Mouse (Mus musculus) brain, embryonic 14.5 days (tissue): ENCODE measurements around the gene Slc22a4. TPM values are rescaled to one million over a fixed set of nuclear protein-coding genes. Genes with fewer than 3 reads are reported as not detected.
"Not testable (repeated sequence)": the region's sequence is repeated elsewhere in the genome, so short reads cannot be mapped to it uniquely, and the experiment has no call there.

Source experiments
- DNase-seq: peaks from one replicate; pipeline ENCODE4 v3.0.0-alpha.2; 2011; ENCODE audit warnings: low read depth
- CTCF ChIP-seq: fragments of 200-500 bp; IDR thresholded peaks from 2 replicates; pipeline ENCODE4 v1.5.1; 2012; ENCODE audit warnings: inconsistent platforms, mild to moderate bottlenecking, moderate library complexity, borderline replicate concordance; ENCODE audit not compliant: insufficient read depth, insufficient read length; ENCODE audit errors: extremely low read depth
- POLR2A ChIP-seq: fragments of 200-500 bp; IDR thresholded peaks from 2 replicates; pipeline ENCODE4 v1.6.1; 2012; ENCODE audit warnings: mild to moderate bottlenecking, inconsistent platforms, borderline replicate concordance; ENCODE audit not compliant: poor library complexity, insufficient read depth, insufficient read length, severe bottlenecking; ENCODE audit errors: extremely low read depth
- polyA plus RNA-seq: library from polyadenylated mRNA; depleted of rRNA; stranded (reverse); fragments of >200 nt; gene quantifications from 2 replicates; pipeline ENCODE4 v1.2.3, GENCODE M21; 2012

Gene Slc22a4
- polyA plus RNA-seq, 1 experiment, result 2.2 TPM

DNA sequence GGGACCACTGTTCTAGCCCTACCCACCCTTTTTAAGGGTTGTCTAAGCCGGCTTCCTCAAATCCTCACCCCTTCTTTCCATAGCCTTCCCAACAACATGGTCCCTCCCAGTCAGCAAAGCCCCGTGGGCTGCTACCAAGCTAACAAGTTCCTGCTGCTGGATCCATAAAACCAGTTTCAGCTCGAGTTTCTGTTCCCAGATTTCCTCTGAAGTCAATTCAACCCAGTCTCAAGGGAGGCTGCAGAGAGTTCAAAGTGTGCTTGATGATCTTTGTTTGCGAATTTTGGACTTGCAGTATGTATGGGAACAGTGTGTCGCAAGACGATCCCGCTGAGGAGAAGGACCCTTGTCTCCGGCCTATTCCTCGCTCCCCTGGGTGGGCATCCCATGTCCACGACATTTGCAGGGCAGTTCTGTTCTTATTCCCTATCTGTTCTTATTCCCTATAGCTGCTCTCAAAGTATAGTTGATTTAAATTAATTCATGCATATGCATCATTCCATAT is 19.4 kb downstream of the Slc22a4 start:
- DNase-seq, result no peak
- no peak for TF ChIP-seq CTCF

DNA sequence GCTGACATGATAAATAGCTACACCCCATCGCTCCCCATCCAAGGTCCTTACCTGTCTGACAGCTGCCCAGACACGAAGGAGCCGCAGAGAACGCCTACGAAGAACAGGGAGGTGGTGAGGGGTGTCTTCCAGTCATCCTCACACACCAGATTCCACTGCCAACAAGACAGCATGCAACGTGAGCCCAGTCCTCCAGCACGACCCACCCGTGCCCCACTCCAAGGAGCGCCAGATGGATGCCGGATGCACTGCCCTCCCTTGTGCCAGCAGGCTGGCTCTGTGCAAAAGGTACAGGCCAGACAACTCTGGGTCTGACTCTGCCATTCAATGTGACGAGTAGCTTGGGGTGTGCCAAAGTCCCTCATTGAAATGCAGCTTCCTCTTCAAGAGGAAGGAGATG is 20.2 kb downstream of the Slc22a4 start:
- TF ChIP-seq POLR2A (no peak), CTCF (no peak)
- peak; percentile 7 for DNase-seq

DNA sequence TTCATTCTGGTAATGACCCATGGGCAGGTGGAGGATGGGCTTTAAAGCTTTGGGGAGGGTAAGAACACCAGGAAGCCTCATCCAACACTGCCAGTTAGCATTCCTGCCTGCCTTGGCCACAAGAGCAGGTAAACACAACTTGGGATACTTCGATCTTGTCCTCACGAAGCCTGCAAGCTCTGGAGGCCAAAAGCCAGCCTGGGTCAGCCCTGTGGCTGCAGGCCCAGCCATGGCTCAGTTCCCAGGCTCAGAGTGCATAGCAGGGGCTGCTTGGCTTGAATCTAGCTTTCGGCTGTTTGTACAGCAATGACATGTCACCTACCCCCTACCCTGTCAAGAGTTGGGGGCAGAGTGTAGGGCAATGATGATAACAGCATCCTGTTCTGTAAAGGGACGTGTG is 21.0 kb downstream of the Slc22a4 start:
- TF ChIP-seq CTCF (no peak), POLR2A (no peak)
- DNase-seq, result no peak

DNA sequence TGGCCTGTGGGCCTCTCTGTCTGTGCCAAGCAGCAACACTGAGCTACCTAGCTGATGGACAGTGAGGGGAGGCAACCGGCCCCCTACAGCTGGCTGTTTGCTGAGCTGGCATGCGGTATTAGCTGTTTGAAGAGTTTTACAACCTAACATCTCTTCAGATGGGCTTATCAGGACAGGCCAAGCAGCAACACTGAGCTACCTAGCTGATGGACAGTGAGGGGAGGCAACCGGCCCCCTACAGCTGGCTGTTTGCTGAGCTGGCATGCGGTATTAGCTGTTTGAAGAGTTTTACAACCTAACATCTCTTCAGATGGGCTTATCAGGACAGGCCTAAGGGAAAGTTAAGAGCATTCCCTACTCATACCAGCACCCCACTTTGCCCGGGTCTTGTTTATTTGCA is 21.5 kb downstream of the Slc22a4 start:
- DNase-seq, result not testable (repeated sequence)

DNA sequence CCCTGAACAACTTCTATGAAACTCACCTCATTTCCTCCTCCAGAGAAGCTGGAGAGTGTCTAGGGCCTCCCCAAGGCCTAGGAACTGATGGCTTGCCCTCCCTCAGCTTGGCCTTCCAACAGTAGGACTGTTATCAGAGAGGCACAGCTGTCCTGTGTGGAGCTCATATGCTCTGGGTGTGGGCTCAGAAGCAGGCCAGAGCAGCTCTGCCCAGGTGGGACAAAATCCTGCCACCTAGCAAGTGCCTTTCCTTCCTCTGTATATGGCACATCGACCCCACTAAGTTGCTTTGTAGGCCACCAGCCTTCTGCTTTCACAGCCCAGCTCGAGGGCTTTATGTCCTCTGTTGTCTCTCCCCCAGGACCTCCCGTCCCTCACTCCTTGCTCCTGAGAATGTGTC is 23.2 kb downstream of the Slc22a4 start:
- TF ChIP-seq CTCF, result no peak
- no peak for TF ChIP-seq POLR2A
- no peak for DNase-seq

DNA sequence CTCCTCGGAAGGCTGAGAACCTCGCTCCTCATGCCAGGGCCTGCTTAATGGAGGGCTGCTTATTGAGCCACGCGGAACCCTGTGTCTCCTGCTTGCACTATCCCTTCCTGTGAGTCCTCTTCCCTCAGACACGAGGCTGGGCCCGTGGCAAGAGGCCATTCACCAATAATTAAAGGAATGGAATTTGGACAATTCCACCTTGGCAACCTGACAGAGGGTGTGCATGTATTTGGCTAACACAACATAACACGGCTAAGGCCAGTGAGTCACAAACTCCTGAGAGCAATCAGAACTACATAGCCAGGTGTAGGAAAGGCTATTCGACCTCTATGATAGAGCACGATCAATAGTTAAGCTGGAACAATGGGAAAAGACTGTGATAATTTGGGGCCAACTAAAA is 23.7 kb downstream of the Slc22a4 start:
- no peak for TF ChIP-seq POLR2A
- TF ChIP-seq CTCF, result no peak
- DNase-seq, result peak; percentile 5

DNA sequence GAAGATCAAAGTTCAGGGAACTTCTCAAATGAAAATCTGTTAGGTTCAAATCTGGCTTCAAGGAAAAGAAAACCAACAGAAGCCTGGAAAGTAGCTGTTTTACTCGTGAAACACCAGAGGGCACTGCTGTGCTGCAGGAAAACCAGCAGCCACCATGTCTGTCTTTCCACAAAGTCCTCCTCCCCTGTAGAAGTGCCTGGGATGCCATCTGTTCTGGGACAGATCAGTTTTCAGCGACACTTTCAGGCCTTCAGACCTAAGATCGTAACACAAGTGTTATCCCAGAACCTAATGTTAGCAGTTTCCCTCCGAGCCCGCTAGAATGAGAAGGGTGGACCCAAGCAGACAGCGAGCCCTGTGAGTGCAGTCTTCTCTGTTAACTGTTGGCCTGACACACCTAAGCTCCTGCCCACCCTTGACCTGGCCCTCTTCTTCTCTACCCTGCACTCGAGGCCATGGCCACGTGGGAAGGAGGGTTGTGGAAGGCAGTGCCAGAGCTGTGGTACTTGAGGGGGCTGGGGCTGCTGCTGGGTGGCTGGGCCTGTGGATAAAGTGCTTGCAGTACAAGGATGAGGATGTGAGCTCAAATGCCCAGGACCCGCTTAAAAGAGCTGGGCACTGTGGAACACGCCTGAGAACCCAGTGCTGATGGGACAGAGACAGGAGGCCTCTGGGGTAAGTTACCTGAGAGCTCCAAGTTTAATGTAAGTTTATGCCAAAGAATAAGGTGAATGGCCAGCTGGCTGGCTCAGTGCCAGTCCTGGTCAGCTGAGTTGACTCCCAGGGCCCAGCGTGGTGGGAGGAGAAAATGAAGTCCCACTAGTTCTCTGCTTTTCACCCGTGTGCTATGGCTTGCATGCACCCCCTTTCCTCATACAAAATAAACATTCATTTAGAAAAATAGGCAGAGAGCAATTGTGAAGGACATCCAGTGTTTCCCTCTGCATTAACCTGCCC is 24.9 kb downstream of the Slc22a4 start:
- peak; percentile 85 for TF ChIP-seq CTCF
- peak; percentile 91 for DNase-seq

DNA sequence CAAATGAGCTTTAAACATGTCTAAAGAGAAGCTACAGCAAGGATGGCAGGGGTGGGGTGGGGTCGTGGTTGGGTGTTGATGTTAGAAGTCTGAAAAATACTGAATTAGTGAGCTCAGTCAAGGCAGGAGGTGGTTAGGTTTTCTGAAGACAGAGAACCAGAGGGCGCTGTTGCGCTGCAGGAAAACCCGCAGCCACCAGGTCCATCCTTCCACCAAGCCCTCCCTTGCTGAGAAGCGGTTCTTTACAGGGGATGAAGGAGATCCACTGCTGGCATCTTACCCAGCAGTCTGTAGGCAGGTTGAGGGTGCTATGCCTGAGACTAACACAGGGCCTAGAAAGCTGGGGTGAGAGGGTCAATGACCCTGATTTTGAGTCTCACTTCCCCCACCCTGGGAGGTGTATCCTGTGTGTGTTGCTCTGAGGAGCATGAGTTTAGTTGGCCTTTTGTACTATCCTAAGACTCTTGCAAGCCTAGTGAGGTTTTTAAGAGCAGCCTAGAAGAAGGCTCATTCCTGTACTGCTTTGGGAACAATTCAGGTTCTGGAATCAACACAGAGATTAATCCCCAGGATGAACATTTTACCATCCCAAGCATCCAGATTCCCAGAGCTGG is 25.6 kb downstream of the Slc22a4 start:
- TF ChIP-seq CTCF (peak; percentile 77), POLR2A (no peak)
- DNase-seq, result peak; percentile 79

DNA sequence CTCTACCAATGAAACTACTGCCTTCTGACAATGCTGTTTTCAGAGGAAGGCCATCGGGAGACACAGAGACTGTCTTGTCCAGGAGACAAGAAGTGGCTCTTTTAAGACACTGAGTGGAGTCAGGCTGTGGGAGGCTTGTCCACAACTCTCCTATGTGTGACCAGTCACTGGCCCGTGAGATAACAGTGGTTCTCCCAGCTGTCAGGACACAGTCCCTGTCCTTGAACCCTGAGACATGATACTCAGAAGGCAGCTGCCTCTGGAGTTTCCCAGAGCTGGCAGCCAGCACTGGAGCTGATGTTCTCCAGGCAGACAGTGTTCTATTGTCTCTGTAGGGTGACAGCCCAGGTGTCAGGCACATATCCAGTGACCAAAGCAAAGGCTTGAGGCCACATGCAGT is 30.2 kb downstream of the Slc22a4 start:
- no peak for DNase-seq
- no peak for TF ChIP-seq CTCF
- TF ChIP-seq POLR2A, result no peak

DNA sequence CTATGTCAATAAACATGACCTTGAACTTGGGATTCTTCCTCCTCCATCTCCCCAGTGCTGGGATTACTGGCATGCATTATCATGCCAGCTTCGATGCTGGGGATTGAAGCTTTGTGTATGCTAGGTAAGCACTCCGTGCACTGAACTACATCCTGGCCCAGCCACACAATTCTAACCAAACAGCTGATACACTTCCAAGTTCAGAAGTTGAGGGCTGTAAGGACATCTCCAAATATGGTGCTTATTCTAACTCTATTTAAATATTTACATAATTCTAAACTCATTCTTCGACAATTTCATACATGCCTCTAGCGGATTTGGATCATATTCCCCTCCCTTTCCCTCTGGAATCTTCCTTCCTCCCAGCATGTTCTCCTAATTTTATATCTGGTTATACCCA is 35.6 kb downstream of the Slc22a4 start:
- no peak for DNase-seq
- no peak for TF ChIP-seq CTCF

DNA sequence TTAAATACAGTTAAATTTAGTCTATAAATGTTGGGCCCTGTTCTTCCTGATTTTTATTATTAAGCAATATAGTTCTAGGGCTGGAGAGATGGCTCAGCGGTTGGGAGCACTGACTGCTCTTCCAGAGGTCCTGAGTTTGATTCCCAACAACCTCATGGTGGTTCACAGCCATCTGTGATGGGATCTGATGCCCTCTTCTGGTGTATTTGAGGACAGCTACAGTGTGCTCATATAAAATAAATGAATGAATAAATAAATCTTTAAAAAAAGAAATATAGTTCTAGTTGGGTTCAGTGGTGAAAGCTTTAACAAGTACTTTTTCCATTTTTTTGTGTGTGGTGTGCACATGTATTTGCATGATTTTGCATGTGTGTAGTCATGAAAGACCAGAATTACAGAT is 38.7 kb downstream of the Slc22a4 start:
- TF ChIP-seq POLR2A, result no peak
- no peak for TF ChIP-seq CTCF

DNA sequence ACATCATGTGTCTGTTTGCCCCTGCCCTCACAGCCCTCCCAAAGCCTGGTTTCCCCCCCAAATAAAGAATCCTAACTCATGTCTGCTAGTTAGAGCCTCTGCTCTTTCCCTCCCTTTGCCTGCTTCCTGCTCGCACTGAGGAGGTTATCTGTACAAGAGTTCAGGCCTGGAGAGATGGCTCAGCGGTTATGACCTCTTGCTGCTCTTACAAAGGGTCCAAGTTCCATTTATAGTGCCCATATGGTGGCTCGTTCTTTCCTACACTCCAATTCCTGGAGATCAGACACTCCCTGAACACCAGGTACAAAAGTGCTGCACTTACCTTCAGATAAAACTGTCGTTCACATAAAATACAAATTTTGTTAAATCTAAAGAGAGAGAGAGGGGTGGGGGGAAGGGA is 39.8 kb downstream of the Slc22a4 start:
- DNase-seq, result no peak
- TF ChIP-seq POLR2A, result no peak
- TF ChIP-seq CTCF, result no peak

More for the DNA sequence above, 38.7 kb downstream of the Slc22a4 start:
- DNase-seq, result no peak
